Mouse (Mus musculus): ENCODE data around the gene Vsig10. TPM values are rescaled to one million over a fixed set of nuclear protein-coding genes. Genes with fewer than 3 reads are reported as not detected.

The Vsig10 gene
- polyA plus RNA-seq, 1 experiment from 2014 or later = 9.0 TPM

- WGBS = 82% methylated on average over 12 of the region's 12 CpGs
Observed at GRCm38 (mm10) chr5:117383198-117383597, 64.3 kb downstream of the Vsig10 start.

GRCm38 (mm10) chr5:117388296-117388751 is 69.4 kb downstream of the Vsig10 start:
- Histone ChIP-seq H3K9ac (peak overlapping the region; percentile 98), H3K9me3 (replicated peaks) (peaks cover 15% of the 10 kb centered on the region), H3K36me3 (peaks cover 28% of the 10 kb centered on the region), H3K27ac (ENCODE audit: poor library complexity, severe bottlenecking) (0 out of 2 replicates have a peak overlapping the region, but pooled peaks have one; percentile 38), H3K27me3 (replicated peaks) (no peaks in the 10 kb centered on the region), H3K4me1 (replicated peaks) (peaks cover 17% of the 10 kb centered on the region), H3K4me2 (peak overlapping the region; percentile 89), H3K4me3 (peak overlapping the region; percentile 91)
- peak; percentile 65; the same call in 1 of the 2 replicates for ATAC-seq (ENCODE audit: insufficient number of reproducible peaks, low FRiP score)
- 11% methylated on average over 16 of the region's 16 CpGs for WGBS

More at GRCm38 (mm10) chr5:117383198-117383597, 64.3 kb downstream of the Vsig10 start:
- ATAC-seq (ENCODE audit: insufficient number of reproducible peaks, low FRiP score) = no peak
- Histone ChIP-seq H3K27ac (ENCODE audit: poor library complexity, severe bottlenecking) (no peak overlapping the region), H3K4me1 (replicated peaks) (peaks cover 31% of the 10 kb centered on the region), H3K27me3 (replicated peaks) (no peaks in the 10 kb centered on the region), H3K36me3 (peaks cover 76% of the 10 kb centered on the region), H3K4me3 (no peak overlapping the region), H3K9ac (no peak overlapping the region), H3K9me3 (replicated peaks) (no peaks in the 10 kb centered on the region), H3K4me2 (no peak overlapping the region)

- 0 out of 2 replicates have a peak within 1 kb of the TSS, but pooled peaks have one; percentile 38 for H3K27ac ChIP-seq (ENCODE audit: poor library complexity, severe bottlenecking)
- H3K4me3 ChIP-seq = peak within 1 kb of the TSS; percentile 91
- peaks cover 22% of the 10 kb centered on the region for H3K36me3 ChIP-seq
- 2% methylated on average over 43 of the region's 44 CpGs for WGBS
- peak within 1 kb of the TSS; percentile 89 for H3K4me2 ChIP-seq
- H3K4me1 ChIP-seq (replicated peaks) = peaks cover 17% of the 10 kb centered on the region
- peak; percentile 96 for ATAC-seq (ENCODE audit: insufficient number of reproducible peaks, low FRiP score)
- H3K9me3 ChIP-seq (replicated peaks) = peaks cover 21% of the 10 kb centered on the region
- peak within 1 kb of the TSS; percentile 98 for H3K9ac ChIP-seq
- no peaks in the 10 kb centered on the region for H3K27me3 ChIP-seq (replicated peaks)
Observed at GRCm38 (mm10) chr5:117388877-117389276, 70.0 kb downstream of the Vsig10 start, which contains the start of gene Rfc5. Rfc5 (minus strand) TSS chr5:117389047.

- no peak overlapping the region for H3K27ac ChIP-seq (ENCODE audit: poor library complexity, severe bottlenecking)
Observed at GRCm38 (mm10) chr5:117390895-117391294, 72.0 kb downstream of the Vsig10 start.

GRCm38 (mm10) chr5:117395834-117396233 is 77.0 kb downstream of the Vsig10 start:
- Histone ChIP-seq H3K9me3 (replicated peaks) (peaks cover 21% of the 10 kb centered on the region), H3K4me3 (no peak overlapping the region), H3K27ac (ENCODE audit: poor library complexity, severe bottlenecking) (no peak overlapping the region), H3K27me3 (replicated peaks) (no peaks in the 10 kb centered on the region), H3K36me3 (no peaks in the 10 kb centered on the region), H3K4me1 (replicated peaks) (no peaks in the 10 kb centered on the region), H3K4me2 (no peak overlapping the region), H3K9ac (no peak overlapping the region)
- ATAC-seq (ENCODE audit: insufficient number of reproducible peaks, low FRiP score) = no peak
- 80% methylated on average over 5 of the region's 5 CpGs for WGBS

More at GRCm38 (mm10) chr5:117390895-117391294, 72.0 kb downstream of the Vsig10 start:
- ATAC-seq (ENCODE audit: insufficient number of reproducible peaks, low FRiP score) = no peak
- Histone ChIP-seq H3K36me3 (peaks cover 3% of the 10 kb centered on the region; the same call in 1 of the 2 replicates), H3K9ac (no peak overlapping the region), H3K4me1 (replicated peaks) (peaks cover 17% of the 10 kb centered on the region), H3K27me3 (replicated peaks) (no peaks in the 10 kb centered on the region), H3K4me3 (no peak overlapping the region), H3K4me2 (no peak overlapping the region), H3K9me3 (replicated peaks) (peaks cover 21% of the 10 kb centered on the region)
- WGBS = 92% methylated on average over 1 of the region's 1 CpGs

- H3K27ac ChIP-seq (ENCODE audit: poor library complexity, severe bottlenecking) = no peak overlapping the region
- 69% methylated on average over 6 of the region's 6 CpGs for WGBS
- ATAC-seq (ENCODE audit: insufficient number of reproducible peaks, low FRiP score) = no peak
- H3K4me2 ChIP-seq = no peak overlapping the region
- no peaks in the 10 kb centered on the region for H3K4me1 ChIP-seq (replicated peaks)
- no peaks in the 10 kb centered on the region for H3K36me3 ChIP-seq
- H3K27me3 ChIP-seq (replicated peaks) = no peaks in the 10 kb centered on the region
- H3K9ac ChIP-seq = no peak overlapping the region
- H3K4me3 ChIP-seq = no peak overlapping the region
- peaks cover 20% of the 10 kb centered on the region for H3K9me3 ChIP-seq (replicated peaks)
Observed at GRCm38 (mm10) chr5:117396596-117397014, 77.7 kb downstream of the Vsig10 start.

GRCm38 (mm10) chr5:117397371-117397770 is 78.5 kb downstream of the Vsig10 start:
- no peak for ATAC-seq (ENCODE audit: insufficient number of reproducible peaks, low FRiP score)
- no peaks in the 10 kb centered on the region for H3K36me3 ChIP-seq
- no peak overlapping the region for H3K27ac ChIP-seq (ENCODE audit: poor library complexity, severe bottlenecking)
- no peak overlapping the region for H3K9ac ChIP-seq
- no peaks in the 10 kb centered on the region for H3K4me1 ChIP-seq (replicated peaks)
- H3K9me3 ChIP-seq (replicated peaks) = peaks cover 13% of the 10 kb centered on the region; the same call in 1 of the 2 replicates
- 76% methylated on average over 6 of the region's 6 CpGs for WGBS
- H3K4me3 ChIP-seq = no peak overlapping the region
- H3K4me2 ChIP-seq = no peak overlapping the region
- no peaks in the 10 kb centered on the region for H3K27me3 ChIP-seq (replicated peaks)

GRCm38 (mm10) chr5:117398007-117398550 is 79.2 kb downstream of the Vsig10 start:
- WGBS = 51% methylated on average over 4 of the region's 5 CpGs
- Histone ChIP-seq H3K4me1 (replicated peaks) (no peaks in the 10 kb centered on the region), H3K4me3 (no peak overlapping the region), H3K9ac (no peak overlapping the region), H3K36me3 (no peaks in the 10 kb centered on the region), H3K27me3 (replicated peaks) (no peaks in the 10 kb centered on the region; the same call in 1 of the 2 replicates), H3K9me3 (replicated peaks) (peaks cover 7% of the 10 kb centered on the region; the same call in 1 of the 2 replicates), H3K27ac (ENCODE audit: poor library complexity, severe bottlenecking) (no peak overlapping the region), H3K4me2 (no peak overlapping the region)
- ATAC-seq (ENCODE audit: insufficient number of reproducible peaks, low FRiP score) = no peak

GRCm38 (mm10) chr5:117399281-117399680 is 80.4 kb downstream of the Vsig10 start:
- ATAC-seq (ENCODE audit: insufficient number of reproducible peaks, low FRiP score) = peak; percentile 9; the same call in 1 of the 2 replicates
- no peaks in the 10 kb centered on the region for H3K4me1 ChIP-seq (replicated peaks)
- 73% methylated on average over 9 of the region's 9 CpGs for WGBS
- no peaks in the 10 kb centered on the region for H3K9me3 ChIP-seq (replicated peaks)
- H3K27ac ChIP-seq (ENCODE audit: poor library complexity, severe bottlenecking) = no peak overlapping the region
- no peaks in the 10 kb centered on the region; the same call in 1 of the 2 replicates for H3K27me3 ChIP-seq (replicated peaks)
- H3K36me3 ChIP-seq = no peaks in the 10 kb centered on the region
- no peak overlapping the region for H3K9ac ChIP-seq
- no peak overlapping the region for H3K4me2 ChIP-seq
- no peak overlapping the region for H3K4me3 ChIP-seq

GRCm38 (mm10) chr5:117403609-117404008 is 84.7 kb downstream of the Vsig10 start:
- Histone ChIP-seq H3K9ac (no peak overlapping the region), H3K27ac (ENCODE audit: poor library complexity, severe bottlenecking) (no peak overlapping the region), H3K36me3 (no peaks in the 10 kb centered on the region), H3K4me1 (replicated peaks) (no peaks in the 10 kb centered on the region), H3K4me3 (no peak overlapping the region), H3K27me3 (replicated peaks) (no peaks in the 10 kb centered on the region; the same call in 1 of the 2 replicates), H3K4me2 (no peak overlapping the region), H3K9me3 (replicated peaks) (no peaks in the 10 kb centered on the region)
- 85% methylated on average over 8 of the region's 8 CpGs for WGBS
- no peak for ATAC-seq (ENCODE audit: insufficient number of reproducible peaks, low FRiP score)
